Mouse (Mus musculus): ENCODE data around the gene Stat3. TPM values are rescaled to one million over a fixed set of nuclear protein-coding genes. Genes with fewer than 3 reads are reported as not detected.

The Stat3 gene
- total and polyA plus RNA-seq, 3 experiments: 35.9 to 69.2 (median 51.1) TPM

GRCm38 (mm10) chr11:100853018-100853417 is 86.3 kb downstream of the Stat3 start:
- DNase-seq (ENCODE audit: extremely low read depth): no peak
- Histone ChIP-seq H3K27ac (ENCODE audit: insufficient read depth, low read depth) (no peak overlapping the region), H3K4me2 (ENCODE audit: insufficient read depth, low read depth, poor library complexity, severe bottlenecking) (no peak overlapping the region), H3K36me3 (replicated peaks in 1 of 2; ENCODE audit: control insufficient read depth in 1 of 2, insufficient read depth in 1 of 2, low read length in 1 of 2) (no peaks in the 10 kb centered on the region), H3K4me1 (ENCODE audit: control insufficient read depth in 1 of 2, insufficient read depth in 2 of 2) (peaks cover 5 to 29% of the 10 kb centered on the region in 2 experiments), H3K9me3 (replicated peaks; ENCODE audit: low read length) (no peaks in the 10 kb centered on the region), H3K4me3 (replicated peaks in 1 of 3; ENCODE audit: low read depth in 2 of 3, low read length in 2 of 3, poor library complexity in 1 of 3) (no peak overlapping the region), H3K79me2 (replicated peaks; ENCODE audit: control insufficient read depth, extremely low read depth, insufficient read depth, poor library complexity, severe bottlenecking) (peaks cover 9% of the 10 kb centered on the region), H3K9ac (ENCODE audit: insufficient read depth, low read depth) (no peak overlapping the region), H3K27me3 (replicated peaks) (peaks cover 72% of the 10 kb centered on the region)
- in situ Hi-C loops (cut with MboI; ENCODE audit: low pct_ligation_motif_present, low pct_unique_long_range_greater_than_20kb, low sequenced_read_pairs): no loop called here
- TF ChIP-seq E2F4 (IDR thresholded peaks at IDR 0.05; ENCODE audit: insufficient replicate concordance, low read depth, low read length) (no peak), MAFK (IDR thresholded peaks at IDR 0.05; ENCODE audit: insufficient replicate concordance, low read length) (no peak), MAX (IDR thresholded peaks at IDR 0.05; ENCODE audit: low read length) (no peak), NELFE (IDR thresholded peaks at IDR 0.05; ENCODE audit: low read depth, low read length) (no peak), MXI1 (IDR thresholded peaks at IDR 0.05; ENCODE audit: low read depth, low read length) (no peak), ZNF384 (IDR thresholded peaks at IDR 0.05; ENCODE audit: low read depth, low read length) (no peak), SMC3 (IDR thresholded peaks at IDR 0.05; ENCODE audit: low read depth, low read length) (no peak), MEF2A (IDR thresholded peaks at IDR 0.05; ENCODE audit: borderline replicate concordance, low read depth, low read length) (no peak), RCOR1 (conservative IDR thresholded peaks at IDR 0.05; ENCODE audit: low read depth, low read length) (no peak), ZMIZ1 (IDR thresholded peaks at IDR 0.05; ENCODE audit: low read depth, low read length) (no peak), USF2 (conservative IDR thresholded peaks at IDR 0.05; ENCODE audit: low read depth, low read length) (no peak), MAZ (IDR thresholded peaks at IDR 0.05; ENCODE audit: low read depth, low read length) (no peak), CHD2 (IDR thresholded peaks at IDR 0.05; ENCODE audit: low read length) (no peak), POLR2A (IDR thresholded peaks at IDR 0.05; ENCODE audit: low read depth, low read length) (no peak), CTCF (conservative IDR thresholded peaks at IDR 0.05 in 1 of 2, IDR thresholded peaks at IDR 0.05 in 1 of 2; ENCODE audit: low read depth in 2 of 2, low read length in 2 of 2) (no peak), CHD1 (IDR thresholded peaks at IDR 0.05; ENCODE audit: low read depth, low read length) (no peak)
- dilution Hi-C loops (cut with MboI; ENCODE audit: extremely low pct_ligation_motif_present, extremely low pct_unique_long_range_greater_than_20kb, low sequenced_read_pairs): no loop called here

GRCm38 (mm10) chr11:100852088-100852487 is 87.3 kb downstream of the Stat3 start:
- H3K9me3 ChIP-seq (replicated peaks; ENCODE audit: low read length): no peaks in the 10 kb centered on the region
- in situ Hi-C loops (cut with MboI; ENCODE audit: low pct_ligation_motif_present, low pct_unique_long_range_greater_than_20kb, low sequenced_read_pairs): no loop called here
- no peak overlapping the region for H3K4me2 ChIP-seq (ENCODE audit: insufficient read depth, low read depth, poor library complexity, severe bottlenecking)
- no peak for DNase-seq (ENCODE audit: extremely low read depth)
- dilution Hi-C loops (cut with MboI; ENCODE audit: extremely low pct_ligation_motif_present, extremely low pct_unique_long_range_greater_than_20kb, low sequenced_read_pairs): no loop called here
- TF ChIP-seq MYC (IDR thresholded peaks at IDR 0.05; ENCODE audit: low read depth, low read length) (no peak), EP300 (IDR thresholded peaks at IDR 0.05; ENCODE audit: low read length) (no peak), POLR2AphosphoS2 (IDR thresholded peaks at IDR 0.05; ENCODE audit: low read depth, low read length) (no peak), HCFC1 (IDR thresholded peaks at IDR 0.05; ENCODE audit: low read depth, low read length) (no peak), MAX (IDR thresholded peaks at IDR 0.05; ENCODE audit: low read length) (no peak), MXI1 (IDR thresholded peaks at IDR 0.05; ENCODE audit: low read depth, low read length) (no peak), SMC3 (IDR thresholded peaks at IDR 0.05; ENCODE audit: low read depth, low read length) (no peak), USF1 (IDR thresholded peaks at IDR 0.05; ENCODE audit: low read depth, low read length) (no peak), POLR2A (IDR thresholded peaks at IDR 0.05; ENCODE audit: low read depth, low read length) (no peak), TBP (conservative IDR thresholded peaks at IDR 0.05; ENCODE audit: low read depth, low read length) (no peak), BHLHE40 (IDR thresholded peaks at IDR 0.05; ENCODE audit: low read depth, low read length) (no peak), E2F4 (IDR thresholded peaks at IDR 0.05; ENCODE audit: insufficient replicate concordance, low read depth, low read length) (no peak), CTCF (conservative IDR thresholded peaks at IDR 0.05 in 1 of 2, IDR thresholded peaks at IDR 0.05 in 1 of 2; ENCODE audit: low read depth in 2 of 2, low read length in 2 of 2) (no peak), IRF4 (IDR thresholded peaks at IDR 0.05; ENCODE audit: low read depth, low read length) (no peak), RAD21 (IDR thresholded peaks at IDR 0.05; ENCODE audit: low read depth, low read length) (no peak), NELFE (IDR thresholded peaks at IDR 0.05; ENCODE audit: low read depth, low read length) (no peak), ZMIZ1 (IDR thresholded peaks at IDR 0.05; ENCODE audit: low read depth, low read length) (no peak)
- peaks cover 15% of the 10 kb centered on the region for H3K79me2 ChIP-seq (replicated peaks; ENCODE audit: control insufficient read depth, extremely low read depth, insufficient read depth, poor library complexity, severe bottlenecking)
- H3K4me1 ChIP-seq (ENCODE audit: control insufficient read depth in 1 of 2, insufficient read depth in 2 of 2): peaks cover 5 to 29% of the 10 kb centered on the region in 2 experiments
- no peak overlapping the region for H3K9ac ChIP-seq (ENCODE audit: insufficient read depth, low read depth)
- H3K4me3 ChIP-seq (replicated peaks in 1 of 3; ENCODE audit: low read depth in 2 of 3, low read length in 2 of 3, poor library complexity in 1 of 3): no peak overlapping the region
- H3K27me3 ChIP-seq (replicated peaks): peaks cover 66% of the 10 kb centered on the region
- no peak overlapping the region for H3K27ac ChIP-seq (ENCODE audit: insufficient read depth, low read depth)
- H3K36me3 ChIP-seq (replicated peaks in 1 of 2; ENCODE audit: control insufficient read depth in 1 of 2, insufficient read depth in 1 of 2, low read length in 1 of 2): no peaks in the 10 kb centered on the region

Measured in CH12.LX (cell line).